Mouse (Mus musculus): Measurements from ENCODE around the gene Adamts10.
A peak's percentile ranks its signal among the peaks of the same experiment; 100 is the strongest.

The Adamts10 gene

DNA sequence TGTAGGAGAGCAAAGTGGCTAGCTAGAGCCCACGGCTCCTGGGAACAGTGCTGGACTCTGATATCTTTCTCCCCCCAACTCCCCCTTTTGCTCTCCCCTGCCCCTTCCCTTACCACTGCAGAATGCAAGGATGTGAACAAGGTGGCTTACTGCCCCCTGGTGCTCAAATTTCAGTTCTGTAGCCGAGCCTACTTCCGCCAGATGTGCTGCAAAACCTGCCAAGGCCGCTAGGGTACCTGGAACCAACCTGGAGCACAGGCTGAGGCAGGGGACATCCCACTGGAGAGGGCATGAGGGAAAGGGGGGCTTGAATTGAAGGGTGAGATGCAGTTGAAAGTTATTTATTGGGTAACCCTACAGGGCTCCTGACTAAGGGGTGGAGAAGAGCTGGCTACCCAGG lies 29.0 kb downstream of the Adamts10 start:
- peak in 1 of 2 experiments; percentile 32 for DNase-seq (ENCODE audit: low spot score in 2 of 2)

GRCm38 (mm10) chr17:33554536-33554935 lies 30.5 kb downstream of the Adamts10 start:
- no peak for DNase-seq (ENCODE audit: low spot score in 2 of 2)

DNA sequence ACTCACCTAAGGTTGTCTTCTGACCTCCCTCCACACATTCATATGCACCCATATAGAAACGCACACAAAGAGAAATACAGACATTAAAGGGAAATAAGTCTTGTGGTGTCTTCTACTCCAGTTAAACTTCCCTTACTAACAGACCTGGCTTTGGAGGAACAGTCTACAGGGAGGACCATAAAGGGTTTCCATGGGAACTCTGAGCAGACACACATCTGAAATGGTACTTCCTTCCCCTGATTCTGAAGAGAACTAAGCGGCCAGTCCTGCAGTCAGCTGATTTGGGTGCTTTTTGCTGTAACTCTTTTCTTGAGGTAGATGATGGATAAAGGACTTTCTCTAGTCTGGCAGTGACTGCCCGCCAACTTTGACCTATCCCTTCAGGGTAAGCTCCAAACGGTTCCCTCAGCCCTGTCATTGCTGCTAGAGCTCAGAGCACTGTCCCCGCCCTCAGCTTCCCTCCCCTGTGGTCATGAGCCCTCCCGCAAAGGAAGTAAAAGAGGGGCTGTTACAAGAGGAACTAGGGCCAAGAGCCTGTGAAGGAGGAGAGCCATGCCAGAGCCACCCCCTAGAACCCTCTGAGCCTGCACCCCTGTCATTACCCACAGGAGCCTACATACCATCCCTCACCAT lies 31.3 kb downstream of the Adamts10 start, which contains the start of gene Myo1f:
Myo1f (plus strand) TSS at position 485 of the 633 bp plus-strand sequence.
- DNase-seq (ENCODE audit: low spot score in 2 of 2): no peak

DNA sequence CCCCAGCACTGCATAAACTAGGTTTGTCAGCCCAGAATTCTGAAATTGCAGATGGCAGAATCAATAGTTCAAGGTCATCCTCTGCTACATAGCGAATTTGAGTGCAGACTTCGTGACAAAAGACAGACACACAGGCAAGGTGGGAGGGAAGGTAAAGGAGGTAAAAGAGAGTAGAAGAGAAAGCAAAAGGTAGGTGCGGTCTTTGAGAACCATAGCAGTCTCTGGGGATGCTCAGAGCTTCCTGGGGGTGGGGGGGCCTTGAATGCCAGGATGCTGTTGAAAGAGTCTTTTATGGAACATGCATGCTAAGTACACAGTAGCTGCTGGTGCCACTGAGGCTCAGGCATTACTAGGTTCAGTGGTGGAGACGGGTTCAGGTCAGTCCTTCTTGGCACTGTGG lies 33.9 kb downstream of the Adamts10 start:
- no peak for DNase-seq (ENCODE audit: low spot score in 2 of 2)

DNA sequence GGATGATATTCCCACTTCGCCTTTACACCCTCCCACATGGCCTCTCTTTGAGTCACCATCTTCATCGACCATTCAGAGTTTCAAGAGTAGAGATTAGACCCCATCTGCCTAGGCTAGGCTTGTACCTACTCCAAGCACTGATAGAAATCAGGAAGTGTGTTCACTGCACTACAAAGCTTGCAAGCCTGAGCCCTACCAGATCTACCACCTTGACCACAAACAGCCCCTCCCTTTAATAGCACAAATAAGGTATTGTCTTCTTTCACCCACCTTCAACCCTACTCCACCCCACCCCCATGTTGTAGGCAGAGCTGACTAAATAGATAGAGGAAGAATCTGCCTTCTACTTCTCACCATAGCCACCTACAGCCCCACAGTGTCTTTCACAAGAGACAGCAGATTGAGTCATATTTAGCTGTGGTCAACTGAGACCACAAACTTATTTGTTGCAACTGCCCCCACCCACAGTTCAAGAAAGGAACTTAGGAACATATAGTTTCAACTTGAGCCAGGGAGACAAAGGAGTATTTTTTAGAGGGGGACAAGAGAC lies 39.6 kb downstream of the Adamts10 start:
- DNase-seq (ENCODE audit: low spot score in 2 of 2): no peak

GRCm38 (mm10) chr17:33564599-33564998 lies 40.6 kb downstream of the Adamts10 start:
- DNase-seq (ENCODE audit: low spot score in 2 of 2): no peak

GRCm38 (mm10) chr17:33566182-33566581 lies 42.2 kb downstream of the Adamts10 start:
- no peak for DNase-seq (ENCODE audit: low spot score in 2 of 2)

DNA sequence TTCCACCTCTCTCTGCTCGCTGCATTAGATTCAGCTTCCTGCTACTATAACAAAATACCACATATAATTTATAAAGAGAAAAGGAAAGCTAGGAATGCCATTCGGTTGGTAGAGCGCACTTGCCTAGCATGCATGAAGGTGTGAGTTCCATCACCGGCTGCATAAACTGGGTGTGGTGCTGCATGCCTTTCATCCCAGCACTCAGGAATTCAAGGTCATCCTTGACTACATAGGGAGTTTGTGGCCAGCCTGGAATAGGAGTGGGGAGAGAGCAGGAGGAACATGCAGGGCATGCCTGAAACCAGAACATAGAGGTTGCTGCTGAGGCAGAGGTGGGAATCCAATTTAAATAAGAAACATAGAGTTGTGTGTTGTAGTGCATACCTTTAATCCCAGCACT lies 60.1 kb downstream of the Adamts10 start:
- DNase-seq (ENCODE audit: low spot score in 2 of 2): no peak

DNA sequence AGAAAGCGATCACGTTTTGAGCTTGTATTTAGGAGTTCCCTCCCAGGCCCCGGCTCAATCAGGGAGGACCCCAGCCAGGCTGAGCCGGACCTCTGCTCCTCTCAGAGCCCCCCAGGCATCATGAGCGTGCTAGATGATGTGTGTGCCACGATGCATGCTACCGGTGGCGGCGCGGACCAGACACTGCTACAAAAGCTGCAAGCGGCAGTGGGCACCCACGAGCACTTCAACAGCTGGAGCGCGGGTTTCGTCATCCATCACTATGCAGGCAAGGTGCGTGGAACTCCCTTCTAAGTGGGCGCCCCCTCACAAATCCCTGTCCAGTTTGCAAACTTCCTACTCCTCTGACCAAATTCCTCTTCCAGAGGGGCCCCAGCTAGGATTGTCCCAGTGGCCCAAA lies 62.0 kb downstream of the Adamts10 start:
- no peak for DNase-seq (ENCODE audit: low spot score in 2 of 2)

- DNase-seq (ENCODE audit: low spot score in 2 of 2): no peak
These were observed 73.3 kb downstream of the Adamts10 start for GRCm38 (mm10) chr17:33597271-33597670.

DNA sequence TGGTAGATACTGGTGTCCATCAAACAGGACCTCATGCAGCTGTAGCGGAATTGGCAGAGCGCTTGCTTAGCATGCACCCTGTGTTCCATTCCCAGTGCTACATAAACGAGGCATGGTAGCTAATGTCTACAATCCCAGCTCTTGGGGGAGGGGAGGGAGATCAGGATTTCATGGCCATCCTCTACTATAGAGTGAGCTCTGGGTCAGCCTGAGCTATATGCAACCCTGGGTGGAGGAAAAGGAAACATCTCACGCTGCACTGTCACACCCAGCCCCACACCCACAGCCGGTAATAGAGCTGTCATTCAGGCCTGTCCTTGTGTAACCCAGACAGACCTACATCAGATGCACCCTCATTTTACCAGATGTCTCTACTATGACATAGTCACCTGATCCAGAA lies 74.5 kb downstream of the Adamts10 start:
- no peak for DNase-seq (ENCODE audit: low spot score in 2 of 2)

GRCm38 (mm10) chr17:33599836-33600475 lies 76.0 kb downstream of the Adamts10 start:
- DNase-seq (ENCODE audit: low spot score in 2 of 2): no peak

- DNase-seq (ENCODE audit: low spot score in 2 of 2): no peak
These were observed 76.8 kb downstream of the Adamts10 start for GRCm38 (mm10) chr17:33600831-33601230.

DNA sequence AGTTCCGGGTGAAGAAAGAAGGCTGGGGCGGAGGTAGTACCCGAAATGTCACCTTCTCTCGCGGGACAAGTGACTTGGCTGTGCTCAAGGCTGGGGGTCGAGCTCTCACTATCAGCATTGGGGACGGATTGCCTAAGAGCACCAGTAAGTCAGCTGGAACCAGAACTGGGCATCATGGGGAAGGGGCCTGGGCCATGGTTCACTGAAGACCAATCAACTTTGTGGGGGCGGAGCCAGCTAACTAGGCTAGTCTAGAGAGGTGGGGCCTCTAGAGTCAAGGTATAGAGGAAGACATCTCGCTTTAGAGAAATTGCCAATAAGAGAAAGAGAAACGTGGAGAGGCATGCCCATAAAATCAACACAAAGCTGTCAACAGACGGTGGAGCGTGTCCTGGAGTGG lies 77.9 kb downstream of the Adamts10 start:
- DNase-seq (ENCODE audit: low spot score in 2 of 2): no peak
